Mouse (Mus musculus): Measurements from ENCODE around the gene Dennd4b. TPM values are rescaled to one million over a fixed set of nuclear protein-coding genes. Genes with fewer than 3 reads are reported as not detected.

The Dennd4b gene
- total and polyA plus RNA-seq, 3 experiments = 9.8 to 45.3 (median 27.8) TPM

DNA sequence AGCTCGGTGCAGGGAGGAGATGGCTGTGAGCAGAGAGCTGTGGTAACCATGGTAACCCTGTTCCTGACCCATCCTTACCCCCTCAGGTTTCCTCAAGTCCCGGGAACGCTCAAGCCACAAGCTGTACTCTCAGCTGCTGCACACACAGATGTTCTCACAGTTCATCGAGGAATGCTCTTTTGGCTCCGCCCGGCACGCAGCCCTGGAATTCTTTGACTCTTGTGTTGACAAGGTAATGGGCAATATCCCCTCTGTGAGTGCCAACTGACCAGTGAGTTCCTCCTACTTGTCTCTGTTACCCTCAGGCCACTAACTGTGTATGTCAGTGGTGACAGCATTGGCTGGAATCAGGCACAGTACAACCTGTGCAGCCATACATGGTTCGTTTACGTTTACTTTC lies 7.2 kb downstream of the Dennd4b start:
- H3K9ac ChIP-seq (ENCODE audit: insufficient read depth, low read depth) = no peak overlapping the region
- peaks cover 85 to 97% of the 10 kb centered on the region in 2 experiments for H3K36me3 ChIP-seq (replicated peaks in 1 of 2; ENCODE audit: control insufficient read depth in 1 of 2, insufficient read depth in 1 of 2, low read length in 1 of 2)
- no peaks in the 10 kb centered on the region for H3K9me3 ChIP-seq (replicated peaks; ENCODE audit: low read length)
- no peak overlapping the region for H3K27ac ChIP-seq (ENCODE audit: insufficient read depth, low read depth)
- no peak for DNase-seq (ENCODE audit: extremely low read depth)
- TF ChIP-seq CHD1 (IDR thresholded peaks at IDR 0.05; ENCODE audit: low read depth, low read length) = no peak
- TF ChIP-seq GABPA (IDR thresholded peaks at IDR 0.05; ENCODE audit: insufficient replicate concordance, low read depth, low read length) = no peak
- no peak for TF ChIP-seq E2F4 (IDR thresholded peaks at IDR 0.05; ENCODE audit: insufficient replicate concordance, low read depth, low read length)
- TF ChIP-seq ZNF384 (IDR thresholded peaks at IDR 0.05; ENCODE audit: low read depth, low read length) = no peak
- TF ChIP-seq CTCF (conservative IDR thresholded peaks at IDR 0.05 in 1 of 2, IDR thresholded peaks at IDR 0.05 in 1 of 2; ENCODE audit: low read depth in 2 of 2, low read length in 2 of 2) = no peak
- no peak for TF ChIP-seq JUN (IDR thresholded peaks at IDR 0.05; ENCODE audit: insufficient read depth, low read depth, low read length)
- no peak for TF ChIP-seq ZKSCAN1 (IDR thresholded peaks at IDR 0.05; ENCODE audit: borderline replicate concordance, low read depth, low read length)
- no peak for TF ChIP-seq ZMIZ1 (IDR thresholded peaks at IDR 0.05; ENCODE audit: low read depth, low read length)
- TF ChIP-seq MEF2A (IDR thresholded peaks at IDR 0.05; ENCODE audit: borderline replicate concordance, low read depth, low read length) = no peak
- no peak for TF ChIP-seq POLR2AphosphoS2 (IDR thresholded peaks at IDR 0.05; ENCODE audit: low read depth, low read length)
- no peak for TF ChIP-seq SIN3A (IDR thresholded peaks at IDR 0.05; ENCODE audit: low read length)
- no peak for TF ChIP-seq KAT2A (IDR thresholded peaks at IDR 0.05; ENCODE audit: insufficient replicate concordance, low read length)
- no peak for TF ChIP-seq ETS1 (conservative IDR thresholded peaks at IDR 0.05; ENCODE audit: low read depth, low read length)
- no peak for TF ChIP-seq MAZ (IDR thresholded peaks at IDR 0.05; ENCODE audit: low read depth, low read length)
- TF ChIP-seq MAX (IDR thresholded peaks at IDR 0.05; ENCODE audit: low read length) = no peak
- no peak for TF ChIP-seq PAX5 (IDR thresholded peaks at IDR 0.05; ENCODE audit: low read length)
- TF ChIP-seq HCFC1 (IDR thresholded peaks at IDR 0.05; ENCODE audit: low read depth, low read length) = no peak
- no peak for TF ChIP-seq ELF1 (IDR thresholded peaks at IDR 0.05; ENCODE audit: low read depth, low read length)
- no peak for TF ChIP-seq TBP (conservative IDR thresholded peaks at IDR 0.05; ENCODE audit: low read depth, low read length)
- no peak for TF ChIP-seq JUND (conservative IDR thresholded peaks at IDR 0.05; ENCODE audit: low read depth, low read length)
- in situ Hi-C loops (cut with MboI; ENCODE audit: low pct_ligation_motif_present, low pct_unique_long_range_greater_than_20kb, low sequenced_read_pairs) (no loop called here), dilution Hi-C loops (cut with MboI; ENCODE audit: extremely low pct_ligation_motif_present, extremely low pct_unique_long_range_greater_than_20kb, low sequenced_read_pairs) (no loop called here)
- no peaks in the 10 kb centered on the region for H3K27me3 ChIP-seq (replicated peaks)
- H3K4me2 ChIP-seq (ENCODE audit: insufficient read depth, low read depth, poor library complexity, severe bottlenecking) = no peak overlapping the region
- H3K4me3 ChIP-seq (replicated peaks in 1 of 3; ENCODE audit: low read depth in 2 of 3, low read length in 2 of 3, poor library complexity in 1 of 3) = no peak overlapping the region
- H3K79me2 ChIP-seq (replicated peaks; ENCODE audit: control insufficient read depth, extremely low read depth, insufficient read depth, poor library complexity, severe bottlenecking) = peaks cover 20% of the 10 kb centered on the region
- peaks cover 13 to 20% of the 10 kb centered on the region in 2 experiments for H3K4me1 ChIP-seq (ENCODE audit: control insufficient read depth in 1 of 2, insufficient read depth in 2 of 2)

- no peak for TF ChIP-seq UBTF (IDR thresholded peaks at IDR 0.05; ENCODE audit: low read depth, low read length)
- no peak for TF ChIP-seq JUN (IDR thresholded peaks at IDR 0.05; ENCODE audit: insufficient read depth, low read depth, low read length)
- no peak for TF ChIP-seq GABPA (IDR thresholded peaks at IDR 0.05; ENCODE audit: insufficient replicate concordance, low read depth, low read length)
- TF ChIP-seq PAX5 (IDR thresholded peaks at IDR 0.05; ENCODE audit: low read length) = no peak
- TF ChIP-seq CHD1 (IDR thresholded peaks at IDR 0.05; ENCODE audit: low read depth, low read length) = no peak
- no peak for TF ChIP-seq MYC (IDR thresholded peaks at IDR 0.05; ENCODE audit: low read depth, low read length)
- no peak for TF ChIP-seq CHD2 (IDR thresholded peaks at IDR 0.05; ENCODE audit: low read length)
- no peak for TF ChIP-seq E2F4 (IDR thresholded peaks at IDR 0.05; ENCODE audit: insufficient replicate concordance, low read depth, low read length)
- in situ Hi-C loops (cut with MboI; ENCODE audit: low pct_ligation_motif_present, low pct_unique_long_range_greater_than_20kb, low sequenced_read_pairs) = no loop called here
Observed at GRCm38 (mm10) chr3:90273855-90274254, 8.9 kb downstream of the Dennd4b start.

More at GRCm38 (mm10) chr3:90273855-90274254, 8.9 kb downstream of the Dennd4b start:
- Histone ChIP-seq H3K9ac (ENCODE audit: insufficient read depth, low read depth) (no peak overlapping the region), H3K27me3 (replicated peaks) (no peaks in the 10 kb centered on the region), H3K27ac (ENCODE audit: insufficient read depth, low read depth) (no peak overlapping the region), H3K4me2 (ENCODE audit: insufficient read depth, low read depth, poor library complexity, severe bottlenecking) (no peak overlapping the region), H3K4me3 (replicated peaks in 1 of 3; ENCODE audit: low read depth in 2 of 3, low read length in 2 of 3, poor library complexity in 1 of 3) (no peak overlapping the region), H3K9me3 (replicated peaks; ENCODE audit: low read length) (no peaks in the 10 kb centered on the region), H3K36me3 (replicated peaks in 1 of 2; ENCODE audit: control insufficient read depth in 1 of 2, insufficient read depth in 1 of 2, low read length in 1 of 2) (peaks cover 92 to 98% of the 10 kb centered on the region in 2 experiments), H3K4me1 (ENCODE audit: control insufficient read depth in 1 of 2, insufficient read depth in 2 of 2) (peaks cover 2 to 6% of the 10 kb centered on the region in 2 experiments; a peak in 3 of 4 replicates), H3K79me2 (replicated peaks; ENCODE audit: control insufficient read depth, extremely low read depth, insufficient read depth, poor library complexity, severe bottlenecking) (peaks cover 3% of the 10 kb centered on the region; the same call in 1 of the 2 replicates)
- dilution Hi-C loops (cut with MboI; ENCODE audit: extremely low pct_ligation_motif_present, extremely low pct_unique_long_range_greater_than_20kb, low sequenced_read_pairs) = no loop called here
- no peak for DNase-seq (ENCODE audit: extremely low read depth)

Measured in CH12.LX (cell line).